Mouse (Mus musculus) MN1 (cell line): Measurements from ENCODE around the gene D6Wsu163e.

Experiments
- DNase-seq: peaks from one replicate; pipeline ENCODE4 v3.0.0-alpha.2; 2016; ENCODE audit warnings: low spot score

Gene D6Wsu163e

GRCm38 (mm10) chr6:127006551-127006950 is 66.8 kb downstream of the D6Wsu163e start:
- DNase-seq, result no peak

- no peak for DNase-seq
Measured at GRCm38 (mm10) chr6:127010021-127010420, 70.3 kb downstream of the D6Wsu163e start.

- no peak for DNase-seq
Measured at GRCm38 (mm10) chr6:127011947-127012535, 72.3 kb downstream of the D6Wsu163e start.

GRCm38 (mm10) chr6:127014906-127015770 is 75.4 kb downstream of the D6Wsu163e start, which contains the start of gene Fgf6:
Gene Fgf6, plus strand, starts transcription at chr6:127015586.
- no peak for DNase-seq

- DNase-seq, result no peak
Measured at GRCm38 (mm10) chr6:127019254-127019653, 79.5 kb downstream of the D6Wsu163e start.

GRCm38 (mm10) chr6:127020431-127020830 is 80.7 kb downstream of the D6Wsu163e start:
- no peak for DNase-seq

GRCm38 (mm10) chr6:127024836-127025235 is 85.1 kb downstream of the D6Wsu163e start:
- DNase-seq, result no peak
